Mouse (Mus musculus): ENCODE measurements around the gene Inpp5d.
"Not testable (repeated sequence)": the region's sequence is repeated elsewhere in the genome, so short reads cannot be mapped to it uniquely, and the experiment has no call there.

Gene Inpp5d

DNA sequence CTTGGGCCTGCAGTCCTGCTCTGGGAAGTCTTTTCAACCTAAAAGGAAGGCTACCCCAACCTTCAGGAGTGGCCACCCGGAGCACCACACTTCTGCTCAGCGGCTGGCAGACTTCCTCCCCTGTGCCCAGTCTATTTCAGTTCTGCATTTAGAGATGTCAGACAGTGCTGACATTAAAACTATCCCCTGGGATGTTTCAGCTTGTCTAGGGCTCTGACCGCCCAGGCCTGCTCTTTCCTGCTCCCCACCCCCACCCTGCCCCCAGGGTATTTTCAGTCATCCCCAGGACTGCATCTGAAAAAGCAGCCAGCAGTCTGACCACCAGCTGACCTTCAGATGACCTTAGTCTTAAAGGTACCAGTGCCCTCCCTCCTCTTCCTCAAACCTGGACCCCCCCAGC lies 38.0 kb downstream of the Inpp5d start:
- no peak for DNase-seq (ENCODE audit: low spot score)

DNA sequence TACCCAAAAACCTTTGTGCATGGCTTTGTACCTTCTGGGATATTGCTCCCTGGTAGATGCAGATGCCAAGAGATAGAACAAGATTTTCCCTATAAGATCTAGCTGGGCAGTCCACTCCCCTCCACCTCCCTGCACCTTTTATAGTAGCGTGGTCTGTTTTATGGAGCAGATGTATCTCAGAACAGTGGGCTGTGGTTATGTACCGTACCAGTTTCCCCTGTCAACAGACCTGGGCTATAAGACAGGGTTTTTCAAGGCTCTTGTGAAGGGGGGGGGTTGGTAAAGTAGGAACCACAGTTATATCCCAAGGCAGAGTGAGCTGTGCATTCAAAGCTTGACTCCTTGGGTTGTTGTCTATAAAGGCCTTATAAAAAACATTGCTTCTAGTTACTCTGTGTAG lies 38.4 kb downstream of the Inpp5d start:
- DNase-seq (ENCODE audit: low spot score), result no peak

GRCm38 (mm10) chr1:87658937-87659617 lies 39.0 kb downstream of the Inpp5d start:
- no peak for DNase-seq (ENCODE audit: low spot score)

- no peak for DNase-seq (ENCODE audit: low spot score)
These were observed 39.5 kb downstream of the Inpp5d start for GRCm38 (mm10) chr1:87659618-87659960.

GRCm38 (mm10) chr1:87660740-87661139 lies 40.6 kb downstream of the Inpp5d start:
- DNase-seq (ENCODE audit: low spot score), result no peak

DNA sequence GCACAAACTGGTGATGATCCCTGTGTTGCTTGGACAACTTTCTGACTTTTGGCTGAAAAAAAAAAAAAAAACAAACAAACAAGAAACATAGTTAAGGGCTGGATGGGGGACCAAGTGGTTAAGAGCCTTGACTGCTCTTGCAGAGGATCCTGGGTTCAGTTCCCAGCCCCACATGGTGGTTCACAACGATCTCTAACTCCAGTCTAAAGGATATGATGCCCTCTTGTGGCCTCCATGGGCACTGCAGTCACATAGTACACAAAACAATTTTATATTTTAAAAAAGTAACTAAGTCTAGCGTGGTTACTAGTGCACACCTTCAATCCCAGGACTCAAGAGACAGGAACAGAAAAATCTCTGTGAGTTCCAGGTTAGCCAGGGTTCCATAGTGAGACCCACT lies 43.9 kb downstream of the Inpp5d start:
- no peak for DNase-seq (ENCODE audit: low spot score)

DNA sequence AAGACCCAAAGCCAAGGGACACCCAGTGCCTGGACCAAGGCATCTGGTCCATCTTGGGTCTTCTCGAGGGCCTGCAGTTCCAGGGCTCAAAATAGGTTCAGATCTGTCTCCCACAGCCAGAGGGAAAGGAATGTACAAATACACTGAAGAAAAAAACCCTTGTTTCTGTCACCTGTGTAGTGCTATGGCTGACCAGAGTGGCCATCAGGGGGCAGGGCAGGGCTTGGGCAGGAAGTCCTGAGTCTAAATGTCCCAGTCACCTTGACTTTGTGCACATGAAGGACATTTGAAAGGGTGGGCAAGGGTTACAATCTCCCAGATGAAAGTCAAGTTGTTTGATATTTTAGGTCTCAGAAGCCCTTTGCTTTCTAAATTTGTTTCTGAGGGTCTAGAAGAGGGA lies 46.9 kb downstream of the Inpp5d start:
- no peak for DNase-seq (ENCODE audit: low spot score)

- no peak for DNase-seq (ENCODE audit: low spot score)
These were observed 48.2 kb downstream of the Inpp5d start for GRCm38 (mm10) chr1:87668300-87668699.

DNA sequence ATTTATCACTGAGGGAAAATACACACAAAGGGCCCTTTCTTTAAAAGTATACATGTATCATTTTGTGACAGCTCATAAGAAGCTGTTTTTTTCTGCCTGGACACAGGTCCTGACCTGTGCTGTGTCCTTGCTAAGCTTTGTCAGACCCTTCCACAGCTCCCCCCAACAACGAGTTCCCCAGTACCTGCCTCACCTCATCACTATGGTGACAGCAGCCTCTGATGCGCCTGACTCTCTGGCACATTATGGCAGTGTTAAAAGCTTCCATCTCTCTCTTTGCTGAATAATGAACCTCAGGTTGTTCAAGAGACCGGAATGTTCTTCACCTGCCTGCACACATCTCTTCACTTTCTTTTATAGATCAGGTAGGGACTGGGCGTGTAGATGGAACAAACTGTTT lies 51.4 kb downstream of the Inpp5d start:
- DNase-seq (ENCODE audit: low spot score), result no peak

DNA sequence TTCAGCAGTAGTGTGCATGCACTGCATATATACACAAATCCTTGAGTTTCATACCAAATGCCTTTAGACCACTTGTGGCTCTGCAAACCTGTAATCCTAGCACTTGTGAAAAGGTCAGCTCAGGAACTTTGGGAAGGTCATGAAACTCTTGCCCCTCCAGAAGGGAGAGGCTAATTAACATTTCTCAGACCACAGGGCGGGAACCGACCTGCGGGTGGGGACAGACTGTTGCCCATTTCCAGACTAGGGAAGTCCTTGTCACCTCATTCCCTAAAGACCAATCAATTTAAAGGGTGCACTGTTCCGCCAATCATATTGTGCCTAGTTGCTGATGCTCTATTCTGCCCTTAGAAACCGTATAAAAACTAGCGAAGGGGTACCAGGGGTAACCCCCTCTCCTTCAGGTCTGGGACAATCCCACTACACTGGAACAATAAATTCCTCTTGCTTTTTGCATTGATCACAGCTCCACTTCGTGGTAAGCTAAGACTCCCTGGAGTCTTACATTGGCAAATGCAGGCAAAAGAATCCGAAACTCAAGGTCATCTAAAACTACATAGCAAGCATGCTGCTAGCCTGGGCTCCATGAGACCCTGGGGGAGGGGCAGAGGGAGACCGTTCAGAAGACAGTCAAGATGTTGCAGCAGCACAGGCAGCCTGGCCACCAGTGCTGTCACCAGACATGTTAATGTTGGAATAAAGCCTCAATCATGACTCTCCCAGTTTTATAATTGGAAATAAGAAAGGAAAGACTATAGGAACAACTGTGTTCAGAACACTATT lies 53.9 kb downstream of the Inpp5d start:
- no peak for DNase-seq (ENCODE audit: low spot score)

- no peak for DNase-seq (ENCODE audit: low spot score)
These were observed 55.9 kb downstream of the Inpp5d start for GRCm38 (mm10) chr1:87676006-87676405.

- no peak for DNase-seq (ENCODE audit: low spot score)
These were observed 59.0 kb downstream of the Inpp5d start for GRCm38 (mm10) chr1:87679089-87679488.

DNA sequence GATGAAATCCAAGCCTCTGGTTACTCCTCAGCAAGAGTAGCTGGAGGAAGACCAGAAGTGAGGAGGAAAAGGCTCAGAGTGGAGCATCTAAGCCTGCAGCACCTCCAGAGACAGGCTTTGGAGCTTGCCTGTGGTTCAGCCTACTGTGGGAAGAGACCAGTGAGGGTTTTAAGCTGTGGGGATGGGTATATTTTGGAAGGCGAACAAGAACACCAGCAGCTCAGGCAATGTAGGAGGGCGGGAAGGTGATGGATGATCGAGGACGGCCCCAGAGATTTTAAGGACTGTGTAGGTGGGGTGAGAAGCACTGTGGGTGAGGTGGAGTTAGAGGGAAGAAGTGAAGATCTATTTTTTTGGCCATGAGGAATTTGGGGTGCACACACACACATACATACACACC lies 60.8 kb downstream of the Inpp5d start:
- DNase-seq (ENCODE audit: low spot score), result no peak

- not testable (repeated sequence) for DNase-seq (ENCODE audit: low spot score)
These were observed 62.4 kb downstream of the Inpp5d start for GRCm38 (mm10) chr1:87682473-87682872.

DNA sequence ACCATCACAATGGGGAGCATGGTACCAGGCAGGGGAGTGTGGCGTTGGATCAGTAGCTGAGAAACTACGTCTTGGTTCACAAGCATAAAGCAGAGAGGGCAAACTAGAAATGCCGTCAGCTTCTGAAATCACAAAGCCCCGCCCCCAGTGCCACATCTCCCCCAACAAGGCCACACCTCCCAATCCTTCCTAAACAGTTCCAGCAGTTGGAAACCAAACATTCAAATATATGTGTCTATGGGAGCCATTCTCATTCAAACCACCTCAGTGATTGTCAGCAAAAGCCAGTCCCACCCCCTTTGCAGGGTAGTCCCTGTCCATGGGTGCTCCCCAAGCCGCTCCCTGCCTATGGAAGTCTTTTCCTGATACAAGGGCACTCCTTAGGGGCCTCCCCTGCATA lies 64.0 kb downstream of the Inpp5d start:
- no peak for DNase-seq (ENCODE audit: low spot score)

- DNase-seq (ENCODE audit: low spot score), result no peak
These were observed 64.7 kb downstream of the Inpp5d start for GRCm38 (mm10) chr1:87684791-87685190.

GRCm38 (mm10) chr1:87686351-87686750 lies 66.2 kb downstream of the Inpp5d start:
- no peak for DNase-seq (ENCODE audit: low spot score)

- DNase-seq (ENCODE audit: low spot score), result no peak
These were observed 66.9 kb downstream of the Inpp5d start for GRCm38 (mm10) chr1:87687009-87687408.

GRCm38 (mm10) chr1:87689661-87690341 lies 69.7 kb downstream of the Inpp5d start:
- no peak for DNase-seq (ENCODE audit: low spot score)

- DNase-seq (ENCODE audit: low spot score), result no peak
These were observed 76.2 kb downstream of the Inpp5d start for GRCm38 (mm10) chr1:87696358-87696757.

DNA sequence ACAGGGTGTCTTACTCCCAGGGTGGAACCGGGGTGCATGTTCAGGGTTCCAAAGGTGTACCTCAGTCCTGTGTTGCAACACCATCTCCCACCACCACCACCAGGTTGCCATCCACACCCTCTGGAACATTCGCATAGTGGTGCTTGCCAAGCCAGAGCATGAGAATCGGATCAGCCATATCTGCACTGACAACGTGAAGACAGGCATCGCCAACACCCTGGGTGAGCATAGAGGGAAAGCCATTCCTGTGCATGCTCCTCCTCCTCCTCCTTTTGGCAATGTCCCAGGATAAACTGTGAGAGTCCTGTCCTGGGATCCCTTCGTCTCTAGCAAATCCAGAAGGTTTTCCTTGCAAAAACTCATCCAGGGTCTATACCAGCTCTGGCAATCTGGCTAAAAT lies 77.9 kb downstream of the Inpp5d start:
- DNase-seq (ENCODE audit: low spot score), result no peak

GRCm38 (mm10) chr1:87699890-87700448 lies 79.9 kb downstream of the Inpp5d start:
- no peak for DNase-seq (ENCODE audit: low spot score)

- DNase-seq (ENCODE audit: low spot score), result no peak
These were observed 84.1 kb downstream of the Inpp5d start for GRCm38 (mm10) chr1:87704230-87704629.

All from MN1 (cell line).